Mouse (Mus musculus) spleen, adult 18-20 months (tissue): ENCODE results near the gene 1810046K07Rik.

Source experiments
- DNase-seq, 2 experiments: peaks; one replicate each; pipeline ENCODE4 v3.0.0; 2022; ENCODE audit warnings: mixed read lengths in 2 of 2

1810046K07Rik gene

DNA sequence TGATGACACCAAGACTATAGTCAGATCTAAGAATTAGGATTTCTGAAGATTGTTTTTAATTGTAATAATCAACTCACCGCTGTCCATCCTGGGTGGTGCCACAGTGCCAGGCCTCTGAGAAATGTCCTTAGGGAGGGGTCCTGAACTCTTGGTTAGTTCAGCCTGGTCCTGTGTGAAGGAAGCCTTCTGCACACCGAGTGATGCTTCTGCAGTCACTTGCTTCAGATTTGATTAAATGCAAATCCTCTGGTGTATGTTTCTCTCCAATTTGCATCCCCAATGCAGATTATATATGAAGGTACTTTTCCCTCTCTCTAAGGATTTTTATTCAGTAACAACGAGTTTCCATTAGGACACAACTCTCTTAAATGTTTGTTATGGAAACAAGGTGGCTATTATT, at the start of gene 1810046K07Rik:
1810046K07Rik (minus strand) TSS at position 187 of the 400 bp plus-strand sequence.
- DNase-seq, result no peak

DNA sequence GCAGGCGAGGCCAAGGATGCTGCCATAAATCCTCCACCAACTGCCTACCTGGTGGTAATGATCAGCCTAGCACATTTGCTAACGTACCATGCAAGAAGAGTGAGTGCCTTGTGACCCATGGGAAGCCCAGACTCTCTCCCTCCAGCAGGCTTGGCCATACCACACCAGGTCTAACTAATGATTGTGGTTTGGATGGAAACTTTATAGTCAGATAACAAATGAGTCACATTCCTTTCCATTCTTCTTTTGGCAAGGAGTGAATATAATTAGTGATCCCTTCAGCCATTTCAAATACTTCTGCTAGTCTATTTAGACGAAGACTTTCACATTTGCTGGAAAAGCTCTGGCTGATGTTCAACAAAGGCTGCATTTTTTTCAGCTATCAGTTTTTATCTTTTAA, 40.8 kb upstream of the 1810046K07Rik start:
- DNase-seq, result no peak

DNA sequence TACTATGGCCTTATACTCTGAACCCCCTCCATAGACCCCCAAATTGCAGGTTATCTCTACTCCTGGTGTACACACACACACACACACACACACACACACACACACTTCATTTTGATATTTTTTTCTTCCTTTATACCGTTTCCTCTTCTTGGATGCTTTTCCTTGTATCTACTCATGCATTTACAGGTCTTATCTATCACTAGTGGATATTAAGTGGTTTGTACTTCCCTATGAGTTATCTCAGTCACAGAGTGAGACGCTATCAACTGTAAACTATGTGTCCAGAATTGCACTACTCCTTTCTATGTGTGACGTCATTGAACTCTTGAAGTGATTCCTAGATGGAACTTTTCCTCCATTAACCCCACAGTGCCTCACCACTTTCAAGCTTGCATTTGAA, 38.4 kb upstream of the 1810046K07Rik start:
- no peak for DNase-seq

DNA sequence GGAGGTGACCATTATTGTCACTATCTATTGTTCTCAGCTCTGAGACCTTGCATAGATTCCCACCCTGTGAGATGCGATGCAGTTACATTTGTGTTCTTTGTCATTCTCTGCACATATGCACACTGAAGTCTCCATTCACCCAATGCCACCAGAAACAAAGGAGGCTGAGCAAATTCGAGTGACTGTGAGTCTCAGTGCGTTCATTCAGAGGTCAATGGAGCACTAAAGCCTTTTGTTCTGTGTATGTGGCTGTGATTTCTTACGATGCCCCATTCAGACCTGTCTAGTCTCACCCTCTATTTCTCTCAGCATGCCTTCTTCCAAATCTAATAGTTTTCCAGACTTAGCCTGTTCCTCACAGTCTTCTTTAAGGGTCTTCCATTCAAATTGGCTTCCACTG, 35.3 kb upstream of the 1810046K07Rik start:
- DNase-seq, result no peak

DNA sequence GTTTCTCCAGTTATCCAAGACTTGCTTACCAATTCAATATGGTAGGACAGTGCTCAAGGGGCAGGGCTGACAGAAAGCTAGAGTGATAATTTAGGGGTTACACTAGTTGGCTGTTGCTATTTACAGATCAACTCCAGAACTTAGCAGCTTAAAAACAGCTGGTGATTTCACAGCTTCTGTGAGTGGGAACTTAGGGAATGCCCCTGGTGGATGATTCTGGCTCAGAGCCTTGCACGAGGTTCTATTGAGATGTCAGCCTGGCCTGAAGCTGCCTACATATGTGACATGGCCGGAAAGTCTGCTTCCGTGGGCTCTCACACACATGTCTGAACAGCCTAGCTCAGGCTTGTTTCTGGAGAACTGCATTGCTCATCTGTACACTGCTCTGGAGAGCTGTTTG, 24.8 kb upstream of the 1810046K07Rik start:
- no peak for DNase-seq

DNA sequence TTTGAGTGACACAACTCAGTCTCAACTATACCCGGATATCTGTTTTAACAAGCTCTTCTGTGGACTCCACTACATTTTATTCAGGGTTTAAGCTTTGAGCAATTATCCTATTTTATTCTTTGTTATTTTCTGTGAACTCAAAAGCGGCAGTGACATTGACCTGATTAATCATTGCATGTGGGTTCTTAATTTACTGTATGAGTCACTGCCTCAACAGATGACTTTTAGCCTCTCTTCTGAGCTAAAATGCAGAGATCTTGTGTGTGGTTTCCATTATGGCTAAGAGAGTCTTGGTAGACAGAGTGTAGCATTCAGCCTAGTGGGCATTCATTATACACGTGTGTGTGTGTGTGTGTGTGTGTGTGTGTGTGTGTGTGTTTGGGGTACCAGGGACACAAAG, 24.2 kb upstream of the 1810046K07Rik start:
- DNase-seq, result no peak

DNA sequence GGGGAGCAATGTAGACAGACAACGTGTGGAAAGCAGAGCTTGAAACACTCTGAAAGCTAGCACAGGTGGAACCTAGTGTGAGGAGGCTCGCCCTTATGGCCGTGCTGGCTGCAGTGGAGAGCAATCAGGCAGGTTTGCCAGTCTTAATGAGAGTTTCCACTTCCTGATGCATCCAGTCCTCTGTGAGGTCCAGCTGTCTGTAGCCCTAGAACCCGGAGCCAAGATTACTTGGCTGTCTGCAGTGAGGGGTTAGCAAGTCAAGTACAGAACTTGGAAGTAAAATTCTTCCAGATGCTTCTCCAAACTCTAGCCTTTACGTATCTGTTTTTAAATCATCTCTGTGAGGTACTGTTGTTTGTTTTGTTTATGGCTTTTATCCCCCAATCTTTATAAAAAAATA, 20.7 kb upstream of the 1810046K07Rik start:
- DNase-seq, result no peak

DNA sequence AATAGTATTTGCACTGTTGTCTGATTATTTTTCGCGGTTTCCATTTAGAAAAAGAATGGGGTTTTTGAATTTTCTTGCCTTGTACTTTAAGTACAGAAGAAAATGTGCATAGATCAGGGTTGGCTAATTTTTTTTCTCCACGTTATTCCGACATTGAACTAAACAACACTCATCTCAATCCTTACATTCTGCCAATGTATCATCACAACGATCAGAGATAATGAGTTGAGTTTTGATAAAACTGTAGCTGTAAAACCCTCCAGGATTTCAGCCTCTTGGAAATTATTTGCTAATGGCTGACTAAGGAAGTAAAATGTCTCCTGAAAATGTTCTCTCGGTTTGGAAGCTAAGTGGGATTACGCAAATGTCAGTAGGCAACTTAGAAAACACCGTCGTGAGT, 17.1 kb upstream of the 1810046K07Rik start:
- DNase-seq, result no peak

DNA sequence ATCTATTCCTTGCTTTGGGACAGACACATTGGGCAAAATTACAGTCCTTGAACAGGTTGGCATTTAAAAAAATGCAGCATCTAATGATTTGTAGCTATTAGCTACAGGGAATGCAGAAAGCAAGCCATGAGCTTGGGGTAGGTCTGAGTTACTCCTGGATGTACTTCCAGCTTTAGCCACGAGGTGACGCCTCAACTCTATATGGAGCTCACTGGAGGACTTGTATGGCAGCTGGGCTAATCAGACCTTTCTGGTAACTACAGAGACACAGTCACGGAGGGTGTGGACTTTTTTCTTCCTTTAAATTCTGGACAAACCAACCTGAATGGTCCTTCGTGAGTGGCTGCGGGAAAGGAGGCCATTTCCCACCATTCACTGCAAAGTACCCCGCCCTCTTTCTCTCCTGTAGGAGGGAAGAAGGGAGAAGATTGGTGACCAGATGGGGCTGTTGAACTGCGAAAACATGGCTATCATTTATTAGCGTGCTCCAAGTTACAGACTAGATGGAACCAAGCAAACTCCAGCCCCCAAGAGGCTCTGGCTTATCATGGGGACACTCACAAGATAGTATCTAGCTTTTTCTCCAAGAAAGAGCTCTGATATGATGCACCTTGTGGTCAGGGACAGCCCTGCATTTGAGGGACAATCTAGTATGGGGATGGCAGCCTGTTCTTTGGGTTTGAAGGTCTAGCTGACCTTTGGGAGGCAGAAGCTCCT, 6.7 kb upstream of the 1810046K07Rik start:
- DNase-seq, result peak; percentile 6 to 45

DNA sequence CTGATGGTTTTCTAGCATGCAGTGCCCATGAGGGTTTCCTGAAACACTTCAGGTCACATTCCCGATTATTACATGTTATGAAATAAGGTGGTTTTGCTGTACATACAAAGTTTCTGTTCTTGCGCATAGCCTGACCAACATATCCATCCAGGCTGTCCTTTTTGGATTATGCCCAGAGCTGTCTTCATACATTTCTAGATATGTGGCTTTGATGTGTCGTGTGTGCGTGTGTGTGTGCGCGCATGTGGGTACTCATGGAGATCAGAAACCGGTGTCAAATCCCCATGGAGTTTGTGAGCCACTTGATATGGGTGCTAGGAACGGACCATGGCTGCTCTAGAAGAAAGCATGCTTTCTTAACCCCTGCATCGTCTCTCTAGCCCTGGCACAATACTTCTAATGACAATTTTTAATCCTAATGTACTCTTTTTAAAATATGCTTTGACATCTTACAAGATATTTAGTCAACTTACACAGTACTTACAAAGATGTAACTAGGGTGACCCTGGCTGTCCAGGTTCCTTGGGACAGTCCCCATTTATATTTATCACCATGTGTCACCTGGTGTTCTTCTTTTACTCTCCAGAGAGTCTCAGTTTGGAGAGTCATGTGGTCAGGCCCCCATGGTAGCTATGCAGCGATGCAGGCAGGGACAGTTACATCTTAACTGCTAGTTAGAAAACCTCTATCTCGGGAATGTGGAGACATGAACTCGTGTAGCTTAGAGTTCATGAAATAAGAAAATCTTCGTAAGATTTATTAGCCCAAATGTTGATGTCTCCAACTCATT, 2.9 kb upstream of the 1810046K07Rik start:
- DNase-seq, result no peak

DNA sequence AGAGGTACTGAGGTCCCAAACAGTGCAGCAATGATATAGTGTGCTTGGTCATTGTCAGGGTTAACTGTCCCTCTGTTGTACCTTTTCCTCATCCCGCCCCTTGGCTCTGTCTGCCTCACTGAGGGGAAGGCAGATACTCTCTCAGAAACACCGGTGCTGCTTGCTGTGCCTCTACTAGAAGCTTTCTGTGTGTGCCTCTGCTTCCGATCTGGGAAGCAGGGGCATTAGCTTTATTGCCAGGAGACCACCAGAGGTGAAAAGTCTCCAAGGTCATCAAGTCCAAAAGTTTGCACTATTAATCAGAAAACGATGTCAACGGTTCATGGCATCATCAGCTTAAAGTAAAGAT, 1.2 kb downstream of the 1810046K07Rik start:
- DNase-seq, result no peak

DNA sequence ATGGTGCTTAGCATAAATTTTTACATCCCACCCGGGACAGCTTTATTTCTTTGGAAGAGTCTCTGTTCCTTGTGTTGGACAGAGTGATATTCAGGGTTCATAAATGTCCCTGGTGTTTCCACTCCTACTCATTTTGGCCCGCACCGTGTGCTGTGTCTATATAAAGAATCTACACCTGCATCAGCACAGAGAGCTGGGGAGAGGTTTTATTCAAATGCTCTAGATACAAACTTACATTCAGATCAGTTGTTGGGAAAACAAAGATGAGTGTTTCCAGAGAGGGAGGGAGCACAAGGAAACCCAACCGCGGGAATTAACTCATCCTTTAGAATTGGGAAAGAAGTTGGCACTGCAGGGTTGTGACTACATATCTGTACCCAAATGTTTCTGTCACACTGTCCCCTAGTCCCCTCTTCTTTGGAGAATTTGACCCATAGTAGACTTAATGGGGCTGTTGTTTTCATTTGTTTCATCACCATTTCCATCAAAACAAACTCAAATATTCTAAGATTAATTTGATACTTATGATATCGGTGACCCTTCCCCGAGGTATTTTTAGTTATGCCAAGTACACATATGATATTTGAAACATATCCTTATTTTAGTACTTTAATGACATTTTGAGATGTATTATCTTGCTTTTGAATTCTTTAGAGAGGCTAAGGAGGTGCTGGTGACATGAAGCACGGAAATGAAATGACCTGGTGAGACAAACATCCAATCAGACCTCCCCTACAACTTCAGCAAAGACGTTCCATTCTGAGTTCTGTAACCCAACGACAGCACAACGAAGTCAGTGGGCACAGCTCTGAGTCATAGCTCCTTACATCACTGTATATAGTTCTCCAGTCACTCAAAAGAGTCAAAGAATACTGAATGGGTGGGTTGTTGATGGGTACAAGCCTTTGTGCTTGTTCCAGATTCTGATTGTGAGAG, 1.8 kb downstream of the 1810046K07Rik start:
- DNase-seq, result no peak

DNA sequence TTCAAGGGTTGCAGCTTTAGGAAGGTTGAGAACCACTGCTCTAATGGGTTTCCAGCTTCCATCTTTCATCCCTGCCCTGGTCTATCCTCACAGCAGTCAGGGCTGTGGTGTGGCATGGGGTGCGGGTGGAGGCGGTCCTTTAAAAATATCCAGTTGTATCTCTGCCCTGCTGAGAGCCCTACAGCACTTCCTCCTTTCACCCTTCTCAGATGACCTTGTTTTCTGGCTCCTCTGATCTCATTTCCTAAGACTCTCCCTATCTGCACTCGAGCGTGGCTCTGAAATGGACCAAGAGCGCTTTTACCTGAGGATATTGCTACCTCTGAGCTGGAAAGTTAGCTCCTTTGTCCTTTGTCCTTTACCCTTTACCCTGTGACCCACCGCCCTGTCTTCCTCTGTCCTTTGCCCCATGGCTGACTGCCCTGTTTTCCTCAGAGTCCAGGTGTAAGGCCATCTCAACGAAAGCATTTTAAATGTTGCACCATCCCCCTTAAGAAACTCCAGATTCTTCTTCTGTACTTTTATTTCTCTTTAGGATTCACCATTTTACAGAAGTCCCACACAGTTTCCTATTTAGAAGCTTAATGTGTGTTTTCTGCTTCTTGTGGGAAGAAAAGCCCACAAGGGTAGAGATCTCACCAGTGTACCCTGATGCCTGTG, 4.2 kb downstream of the 1810046K07Rik start:
- no peak for DNase-seq

DNA sequence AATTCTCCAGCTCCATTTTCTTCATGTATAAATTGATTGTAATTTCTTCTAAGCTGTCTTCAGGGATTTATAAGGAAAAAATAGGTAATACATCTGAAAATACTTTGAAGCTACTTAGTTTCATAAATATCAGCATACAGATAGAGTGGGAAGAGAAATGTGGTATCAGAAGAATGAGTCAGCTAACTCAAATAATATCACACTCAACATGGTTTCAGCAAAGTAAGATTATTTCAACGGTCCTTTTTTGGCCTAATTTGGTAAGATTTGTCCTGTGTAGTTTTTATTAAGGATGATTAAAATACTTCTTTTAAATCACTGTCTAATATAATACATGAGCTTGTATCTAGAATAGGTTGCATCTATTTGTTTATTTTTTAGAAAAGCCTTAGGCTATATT, 8.6 kb downstream of the 1810046K07Rik start:
- no peak for DNase-seq

DNA sequence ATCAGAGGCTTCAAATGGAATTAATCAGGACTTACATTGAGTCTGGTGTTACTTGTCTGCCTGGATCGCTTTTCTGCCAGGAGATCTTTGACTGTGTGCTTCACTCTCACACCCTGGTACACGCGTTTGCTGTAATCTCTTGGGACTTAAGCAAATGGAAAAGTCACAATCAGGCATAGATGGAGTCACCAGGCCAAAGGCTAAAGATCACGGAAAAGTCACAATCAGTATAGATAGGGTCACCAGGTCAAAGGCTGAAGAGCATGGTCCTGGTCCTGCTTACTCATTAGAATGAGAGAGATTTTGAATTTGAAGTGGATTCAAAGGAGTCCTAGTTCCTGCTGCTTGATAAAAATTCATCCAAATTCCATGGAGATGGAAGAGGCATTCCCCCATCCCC, 10.5 kb downstream of the 1810046K07Rik start:
- no peak for DNase-seq

DNA sequence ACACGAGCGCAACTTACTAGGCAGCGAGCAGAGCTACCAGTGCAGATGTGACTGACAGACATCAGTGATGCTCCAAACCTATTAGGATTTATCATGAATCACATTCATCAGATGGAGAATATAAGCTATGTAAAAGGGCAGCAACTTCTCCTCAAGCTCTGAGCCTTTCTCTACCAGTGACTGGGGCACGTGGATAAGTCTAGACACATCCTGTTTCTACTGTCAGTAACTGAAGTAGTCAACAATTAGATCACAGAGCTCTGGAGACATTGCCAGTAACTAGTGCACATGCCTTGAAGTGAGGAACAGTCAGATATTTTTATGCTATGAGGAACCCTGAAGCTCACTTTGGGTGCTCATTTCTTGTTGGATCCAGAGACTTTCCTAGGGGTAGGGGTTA, 11.4 kb downstream of the 1810046K07Rik start:
- DNase-seq, result no peak

DNA sequence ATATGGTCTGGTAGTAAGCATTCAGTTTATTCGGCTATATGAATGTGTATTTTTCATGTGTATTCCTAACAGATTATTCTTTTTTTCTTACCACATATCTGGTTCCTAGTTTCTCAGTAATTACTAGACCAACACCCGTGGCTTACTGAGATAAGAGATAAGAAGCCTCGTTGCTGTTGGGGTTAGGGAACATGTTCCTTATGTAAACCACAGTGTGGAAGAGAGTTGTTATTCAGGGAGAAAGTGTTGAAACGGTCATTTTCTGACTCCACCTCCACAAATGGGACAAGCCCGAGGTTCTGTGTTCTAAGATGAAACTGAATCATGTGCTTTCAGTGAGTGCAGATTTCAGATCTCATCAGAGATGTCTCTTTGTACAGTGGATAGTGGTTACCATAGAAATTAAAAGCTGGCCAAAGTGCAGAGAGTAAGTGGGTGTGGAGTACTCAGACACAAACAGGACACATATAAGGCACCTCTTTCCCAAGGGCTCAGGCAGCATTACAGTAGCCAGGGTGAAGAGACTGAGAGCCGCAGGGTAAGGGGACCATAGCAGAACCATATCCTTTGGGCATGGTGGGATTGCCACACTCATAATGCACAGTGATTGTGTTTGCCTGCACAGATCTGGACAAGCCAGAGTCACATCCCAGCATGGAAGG, 13.2 kb downstream of the 1810046K07Rik start:
- no peak for DNase-seq

DNA sequence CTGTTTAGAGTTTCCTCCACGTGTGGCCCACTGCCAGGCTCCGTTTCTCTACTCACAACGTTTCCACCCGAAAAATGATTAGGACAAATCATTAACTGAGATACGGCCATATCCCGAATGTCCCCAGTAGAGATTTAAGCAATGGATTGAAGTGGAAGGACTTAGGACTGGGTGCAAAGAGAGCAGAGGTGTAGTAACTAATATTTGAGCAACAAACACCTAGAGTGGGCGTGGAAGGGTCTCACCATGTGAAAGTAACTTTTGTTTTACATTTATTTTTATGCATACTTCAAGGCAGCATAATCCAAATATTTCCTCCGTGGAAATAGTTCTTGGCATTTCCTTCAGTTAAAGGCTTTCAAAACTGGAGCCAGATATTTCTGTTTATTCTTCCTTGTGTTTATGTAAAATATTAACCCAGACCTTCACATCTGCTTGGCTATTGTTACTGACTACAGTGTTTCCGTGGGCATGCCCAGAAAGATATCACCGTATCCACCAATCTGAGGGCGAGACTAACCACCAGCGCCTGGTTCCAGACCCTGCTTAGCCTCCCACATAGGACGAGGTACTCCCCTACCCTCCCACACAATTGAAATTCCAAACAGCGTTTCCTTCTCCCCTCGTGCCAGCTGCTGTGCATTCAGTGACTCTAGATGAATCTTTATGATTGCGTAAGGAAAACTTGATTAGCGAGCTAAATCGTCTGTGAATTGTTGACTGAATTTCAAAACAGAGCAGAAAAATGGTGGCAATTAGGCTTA, 16.0 kb downstream of the 1810046K07Rik start:
- DNase-seq, result no peak

DNA sequence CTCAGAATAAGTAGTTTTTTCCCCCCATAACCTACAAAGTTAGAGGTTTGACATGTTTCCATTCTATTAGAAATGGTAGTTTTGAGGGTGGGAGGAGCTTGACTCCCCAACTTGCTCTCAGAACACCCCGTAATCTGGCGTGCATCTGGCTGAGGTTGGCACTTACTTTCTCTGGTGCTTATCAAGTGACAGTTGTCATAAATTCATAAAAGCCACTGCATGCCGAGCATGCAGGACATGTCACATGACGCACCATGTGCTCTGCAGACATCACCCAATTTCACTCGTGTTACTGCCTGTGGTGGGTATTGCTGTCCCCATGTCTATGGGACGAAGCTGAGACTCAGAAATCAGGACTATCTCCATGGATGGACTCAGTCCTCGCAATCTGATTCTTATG, 18.2 kb downstream of the 1810046K07Rik start:
- no peak for DNase-seq

DNA sequence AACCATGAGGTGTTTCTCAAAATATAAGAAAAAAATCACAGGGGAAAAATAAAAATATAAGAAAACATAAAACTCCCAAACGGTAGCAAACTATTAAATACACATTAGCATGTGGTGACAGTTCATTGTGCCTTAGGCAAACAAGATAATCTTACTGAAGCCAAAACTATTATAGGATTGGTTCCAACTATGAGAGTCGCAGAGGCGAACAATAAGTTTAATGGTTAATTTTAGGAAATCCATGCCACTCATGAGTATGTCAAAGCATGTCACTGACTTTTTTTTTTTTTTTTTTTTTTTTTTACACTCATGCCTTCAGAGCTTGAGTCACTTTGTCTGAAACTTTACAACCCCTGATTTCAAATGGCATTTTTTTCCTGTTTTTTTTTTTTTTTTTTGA, 22.4 kb downstream of the 1810046K07Rik start:
- no peak for DNase-seq

DNA sequence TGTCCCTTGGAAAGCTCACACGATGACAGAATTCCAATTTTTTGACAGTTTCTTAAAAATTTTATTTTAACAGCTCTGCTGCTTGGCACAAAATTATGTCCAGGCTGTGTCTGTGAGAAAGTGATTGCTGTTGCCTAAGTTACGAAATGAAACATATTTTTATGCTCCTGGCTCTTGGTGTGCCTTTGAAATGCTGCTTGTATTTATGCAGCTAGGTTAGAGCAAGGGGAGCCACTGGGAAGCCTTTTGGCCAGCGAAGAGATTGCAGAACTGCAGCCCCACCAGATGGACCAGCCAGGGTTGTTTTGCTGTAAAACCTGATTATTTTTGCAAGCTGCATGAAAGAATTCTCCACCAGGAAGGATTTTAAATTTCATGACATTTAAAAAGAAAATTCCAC, 23.6 kb downstream of the 1810046K07Rik start:
- no peak for DNase-seq

DNA sequence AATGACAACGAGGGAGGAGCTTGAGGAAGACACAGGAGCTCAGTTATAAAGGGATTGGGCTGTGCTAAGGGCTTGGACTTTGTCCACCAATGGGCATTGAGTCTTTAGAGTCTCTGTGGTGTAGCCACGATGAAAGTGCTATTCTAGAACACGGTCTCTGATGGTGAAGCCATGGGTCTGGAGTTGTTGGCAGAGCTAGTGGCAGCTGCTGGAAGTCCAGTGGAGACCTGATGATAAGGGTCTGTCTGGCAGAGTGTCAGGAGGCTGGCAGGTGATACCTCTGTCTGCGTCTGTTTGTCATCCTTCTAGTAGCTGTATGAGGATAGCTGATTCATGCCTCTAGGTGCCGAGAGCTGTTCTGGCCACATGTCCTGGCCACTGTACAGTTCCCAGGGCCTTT, 24.7 kb downstream of the 1810046K07Rik start:
- DNase-seq, result no peak
